Comparison of ENCODE assay signal across 9 mouse cellular contexts in genomic region chr14:21402157-21402601, GRCm38 (mm10).
DNase-seq lines count a peak whose midpoint lies in the region; ATAC-seq lines count a peak whose summit lies in the region.
"Had no signal": no experiment of that assay in that cellular context is flagged by ENCODE, and none has a peak within 500 bp of the region (broad histone marks: within the 10 kb centered on the region; RNA-seq: fewer than 3 reads in every experiment).

No protein-coding gene starts in this region.

- no peaks in the 10 kb centered on the region for H3K27me3 ChIP-seq in neural tube, embryonic 11.5 days (ENCODE audit: control insufficient read depth, insufficient read depth, low read length)
- H3K27me3 ChIP-seq in embryonic facial prominence, embryonic 15.5 days = no peaks in the 10 kb centered on the region
- no peaks in the 10 kb centered on the region for H3K27me3 ChIP-seq in limb, embryonic 12.5 days
- H3K27me3 ChIP-seq: megakaryocyte, embryonic 14.5 days had no signal

- no peak overlapping the region for H3K4me3 ChIP-seq in neural tube, embryonic 11.5 days (ENCODE audit: low read depth, low read length)
- H3K4me3 ChIP-seq in embryonic facial prominence, embryonic 15.5 days (replicated peaks) = no peak overlapping the region
- no peak overlapping the region for H3K4me3 ChIP-seq in limb, embryonic 12.5 days (replicated peaks)
- H3K4me3 ChIP-seq: megakaryocyte, embryonic 14.5 days had no signal

- DNase-seq in neural tube, embryonic 11.5 days (ENCODE audit: low spot score) = peak; percentile 18
- DNase-seq in neural tube, embryonic 10.5 days (ENCODE audit: extremely low spot score, low spot score) = no peak
- no peak for DNase-seq in gastrocnemius, postnatal 36 days

- H3K9ac ChIP-seq in neural tube, embryonic 11.5 days (ENCODE audit: low read length) = no peak overlapping the region
- H3K9ac ChIP-seq in embryonic facial prominence, embryonic 15.5 days = no peak overlapping the region
- H3K9ac ChIP-seq in limb, embryonic 12.5 days (replicated peaks) = no peak overlapping the region

- intact Hi-C loops in gastrocnemius, postnatal 36 days (cut with DNase I) = no loop called here

- no peaks in the 10 kb centered on the region for H3K36me3 ChIP-seq in neural tube, embryonic 11.5 days (ENCODE audit: control insufficient read depth, insufficient read depth, low read length)
- no peaks in the 10 kb centered on the region for H3K36me3 ChIP-seq in embryonic facial prominence, embryonic 15.5 days
- no peaks in the 10 kb centered on the region for H3K36me3 ChIP-seq in limb, embryonic 12.5 days

- H3K27ac ChIP-seq in neural tube, embryonic 11.5 days (ENCODE audit: low read depth, low read length) = peak overlapping the region; percentile 39; the same call in 1 of the 2 replicates
- H3K27ac ChIP-seq in embryonic facial prominence, embryonic 15.5 days (replicated peaks) = peak overlapping the region; percentile 52
- peak overlapping the region; percentile 75 for H3K27ac ChIP-seq in limb, embryonic 12.5 days

- no peak for ATAC-seq in neural tube, embryonic 11.5 days (ENCODE audit: insufficient read depth, low FRiP score, low TSS enrichment)
- peak; percentile 57; the same call in 1 of the 2 replicates for ATAC-seq in embryonic facial prominence, embryonic 15.5 days (ENCODE audit: insufficient number of reproducible peaks, low FRiP score, low TSS enrichment, low read depth)
- ATAC-seq in limb, embryonic 12.5 days (ENCODE audit: insufficient number of reproducible peaks, insufficient read depth, low FRiP score, low TSS enrichment, low read depth) = no peak
- no peak for ATAC-seq in activated CD4-positive, CD25-positive, alpha-beta regulatory T cell, adult 4 months
- ATAC-seq in megakaryocyte, adult 5-6 weeks (ENCODE audit: poor library complexity, severe bottlenecking) = no peak

- H3K4me1 ChIP-seq in neural tube, embryonic 11.5 days (ENCODE audit: control insufficient read depth, insufficient read depth, low read length) = peaks cover 3% of the 10 kb centered on the region; the same call in 1 of the 2 replicates
- H3K4me1 ChIP-seq in embryonic facial prominence, embryonic 15.5 days = peaks cover 5% of the 10 kb centered on the region; the same call in 1 of the 2 replicates
- H3K4me1 ChIP-seq in limb, embryonic 12.5 days (replicated peaks) = peaks cover 12% of the 10 kb centered on the region
- H3K4me1 ChIP-seq: megakaryocyte, embryonic 14.5 days had no signal

- no peak overlapping the region for H3K4me2 ChIP-seq in neural tube, embryonic 11.5 days (ENCODE audit: low read depth)
- H3K4me2 ChIP-seq in embryonic facial prominence, embryonic 15.5 days (replicated peaks) = no peak overlapping the region
- no peak overlapping the region for H3K4me2 ChIP-seq in limb, embryonic 12.5 days
- H3K4me2 ChIP-seq: heart, embryonic 11.5 days had no signal

- 65% methylated on average over 8 of the region's 8 CpGs for WGBS in neural tube, embryonic 11.5 days
- WGBS in embryonic facial prominence, embryonic 15.5 days = 51% methylated on average over 8 of the region's 8 CpGs
- 37% methylated on average over 8 of the region's 8 CpGs for WGBS in limb, embryonic 12.5 days

- no peaks in the 10 kb centered on the region for H3K9me3 ChIP-seq in neural tube, embryonic 11.5 days (ENCODE audit: control insufficient read depth, low read length)
- no peaks in the 10 kb centered on the region for H3K9me3 ChIP-seq in embryonic facial prominence, embryonic 15.5 days (replicated peaks)
- H3K9me3 ChIP-seq in limb, embryonic 12.5 days = no peaks in the 10 kb centered on the region
- H3K9me3 ChIP-seq: megakaryocyte, embryonic 14.5 days had no signal
